Mouse (Mus musculus): ENCODE data around the gene Ap3d1.
A peak's percentile ranks its signal among the peaks of the same experiment; 100 is the strongest.

The Ap3d1 gene

GRCm38 (mm10) chr10:80742180-80742978 lies at the start of gene Ap3d1:
Gene Ap3d1, minus strand, starts transcription at chr10:80742264.
- DNase-seq = peak; percentile 98

GRCm38 (mm10) chr10:80791476-80792174 lies 49.6 kb upstream of the Ap3d1 start:
- DNase-seq = peak; percentile 53

- no peak for DNase-seq
These were observed 48.8 kb upstream of the Ap3d1 start for GRCm38 (mm10) chr10:80790761-80791404.

- DNase-seq = no peak
These were observed 45.5 kb upstream of the Ap3d1 start for GRCm38 (mm10) chr10:80787517-80787916.

- DNase-seq = no peak
These were observed 43.9 kb upstream of the Ap3d1 start for GRCm38 (mm10) chr10:80785963-80786362.

- no peak for DNase-seq
These were observed 42.8 kb upstream of the Ap3d1 start for GRCm38 (mm10) chr10:80784871-80785270.

GRCm38 (mm10) chr10:80784302-80784701 lies 42.2 kb upstream of the Ap3d1 start:
- no peak for DNase-seq

GRCm38 (mm10) chr10:80779565-80779964 lies 37.5 kb upstream of the Ap3d1 start:
- no peak for DNase-seq

GRCm38 (mm10) chr10:80777123-80777522 lies 35.1 kb upstream of the Ap3d1 start:
- no peak for DNase-seq

GRCm38 (mm10) chr10:80776358-80776869 lies 34.4 kb upstream of the Ap3d1 start:
- no peak for DNase-seq

- no peak for DNase-seq
These were observed 33.7 kb upstream of the Ap3d1 start for GRCm38 (mm10) chr10:80775731-80776130.

GRCm38 (mm10) chr10:80774981-80775380 lies 32.9 kb upstream of the Ap3d1 start:
- DNase-seq = no peak

- peak; percentile 81 for DNase-seq
These were observed 32.5 kb upstream of the Ap3d1 start for GRCm38 (mm10) chr10:80774549-80774948.

- no peak for DNase-seq
These were observed 31.8 kb upstream of the Ap3d1 start for GRCm38 (mm10) chr10:80773816-80774215.

- no peak for DNase-seq
These were observed 26.3 kb upstream of the Ap3d1 start for GRCm38 (mm10) chr10:80768365-80768764.

GRCm38 (mm10) chr10:80766161-80766815 lies 24.2 kb upstream of the Ap3d1 start:
- DNase-seq = no peak

GRCm38 (mm10) chr10:80765746-80766145 lies 23.7 kb upstream of the Ap3d1 start:
- DNase-seq = no peak

- no peak for DNase-seq
These were observed 21.4 kb upstream of the Ap3d1 start for GRCm38 (mm10) chr10:80763502-80763901.

GRCm38 (mm10) chr10:80761821-80762220 lies 19.8 kb upstream of the Ap3d1 start:
- DNase-seq = no peak

GRCm38 (mm10) chr10:80760596-80761524 lies 18.8 kb upstream of the Ap3d1 start:
- no peak for DNase-seq

GRCm38 (mm10) chr10:80758651-80759050 lies 16.6 kb upstream of the Ap3d1 start:
- no peak for DNase-seq

GRCm38 (mm10) chr10:80757717-80758116 lies 15.7 kb upstream of the Ap3d1 start:
- DNase-seq = peak; percentile 88

Measured in thymus, postnatal 4 days (tissue).